Mouse (Mus musculus) liver, embryonic 14.5 days (tissue): ENCODE data around the gene Agps. TPM values are rescaled to one million over a fixed set of nuclear protein-coding genes. Genes with fewer than 3 reads are reported as not detected.

Experiments used
- ATAC-seq: fragments of 200-750 bp; cut with Nextera tagmentation; 2 replicates; pipeline ENCODE4 v1.8.0; 2017; ENCODE audit warnings: moderate number of reproducible peaks, mild to moderate bottlenecking, moderate library complexity; ENCODE audit not compliant: insufficient read depth
- DNase-seq, 3 experiments: peaks; one replicate each; pipeline ENCODE4 v3.0.0-alpha.2; 2012 to 2013; ENCODE audit warnings: low read depth in 3 of 3, low spot score in 3 of 3
- H3K27ac ChIP-seq: fragments of 300-500 bp; sonication (generic); 2 replicates; pipeline ENCODE4 v1.5.1; 2014; ENCODE audit warnings: moderate library complexity, mild to moderate bottlenecking, control low read depth, inconsistent platforms
- H3K27me3 ChIP-seq: fragments of 300-500 bp; sonication (generic); 2 replicates; pipeline ENCODE4 v1.6.1; 2014; ENCODE audit warnings: mild to moderate bottlenecking, low read length, moderate library complexity; ENCODE audit not compliant: control insufficient read depth, insufficient read depth
- H3K36me3 ChIP-seq: fragments of 300-500 bp; sonication (generic); replicated peaks from 2 replicates; pipeline ENCODE4 v1.6.1; 2014; ENCODE audit warnings: low read depth; ENCODE audit not compliant: control insufficient read depth, insufficient read depth
- H3K4me1 ChIP-seq, 2 experiments: fragments of 200-500 bp in 1 of 2; fragments of 300-500 bp in 1 of 2; sonication (generic) in 1 of 2; replicated peaks; 2 replicates each; pipeline ENCODE4 v1.6.1; 2012 to 2014; ENCODE audit warnings: antibody characterized with exemption in 1 of 2, inconsistent platforms in 1 of 2, low read length in 1 of 2; ENCODE audit not compliant: control insufficient read depth in 2 of 2, insufficient read depth in 2 of 2
- H3K4me2 ChIP-seq: fragments of 300-500 bp; sonication (generic); 2 replicates; pipeline ENCODE4 v1.6.1; 2014; ENCODE audit warnings: low read depth, mild to moderate bottlenecking, control low read depth, moderate library complexity
- H3K4me3 ChIP-seq, 2 experiments: fragments of 200-500 bp in 1 of 2; fragments of 300-500 bp in 1 of 2; sonication (generic) in 1 of 2; 2 replicates each; pipeline ENCODE4 v1.5.1; 2012 to 2014; ENCODE audit warnings: low read depth in 2 of 2, low read length in 2 of 2, mild to moderate bottlenecking in 2 of 2, control low read depth in 1 of 2, inconsistent platforms in 1 of 2, moderate library complexity in 1 of 2; ENCODE audit not compliant: insufficient read depth in 1 of 2
- H3K9ac ChIP-seq: fragments of 300-500 bp; sonication (generic); replicated peaks from 2 replicates; pipeline ENCODE4 v1.6.1; 2014; ENCODE audit warnings: mild to moderate bottlenecking, control low read depth, moderate library complexity
- H3K9me3 ChIP-seq: fragments of 300-500 bp; sonication (generic); 2 replicates; pipeline ENCODE4 v1.6.1; 2016; ENCODE audit warnings: low read length, mixed read lengths; ENCODE audit not compliant: control insufficient read depth
- CTCF ChIP-seq: IDR thresholded peaks from 2 replicates; pipeline ENCODE4 v1.5.1; 2016; ENCODE audit warnings: antibody characterized with exemption, low read depth, control low read depth
- EP300 ChIP-seq: IDR thresholded peaks from 2 replicates; pipeline ENCODE4 v1.6.1; 2016; ENCODE audit warnings: antibody characterized with exemption, low read depth
- WGBS: fragments of 180-500 bp; shearing (Covaris S2); extraction: QIAGEN DNeasy Blood & Tissue Kit; methylation state at CpG from one replicate; pipeline ENCODE4 v1.1.7; 2014; ENCODE audit not compliant: insufficient replicate concordance; 5-methylcytosine and 5-hydroxymethylcytosine counted together
- polyA plus RNA-seq, 2 experiments: library from polyadenylated mRNA; depleted of rRNA in 1 of 2; stranded (reverse) in 1 of 2; unstranded in 1 of 2; fragments of >200 nt; fragmentation: Nextera tagmentation in 1 of 2; extraction: Ambion mirVana in 1 of 2; gene quantifications; 2 replicates each; pipeline versions ENCODE4 v1.2.1 to v1.2.3; 2012 to 2014

Gene Agps
- polyA plus RNA-seq, 2 experiments: 5.6 to 13.8 TPM

GRCm38 (mm10) chr2:75959850-75960365, 127.9 kb downstream of the Agps start:
- Histone ChIP-seq H3K4me1 (peaks cover 0 to 8% of the 10 kb centered on the region in 2 experiments; a peak in 2 of 4 replicates), H3K36me3 (no peaks in the 10 kb centered on the region), H3K27ac (no peak overlapping the region), H3K4me2 (no peak overlapping the region), H3K4me3 (no peak overlapping the region), H3K9ac (no peak overlapping the region), H3K9me3 (no peaks in the 10 kb centered on the region), H3K27me3 (no peaks in the 10 kb centered on the region)
- no peak for DNase-seq
- 34% methylated on average over 15 of the region's 15 CpGs for WGBS
- TF ChIP-seq EP300: no peak
- TF ChIP-seq CTCF: no peak
- ATAC-seq: no peak

- TF ChIP-seq CTCF (no peak), EP300 (no peak)
- ATAC-seq (0 out of 2 replicates have a peak, but pooled peaks have one; percentile 33), DNase-seq (no peak)
- Histone ChIP-seq H3K9me3 (no peaks in the 10 kb centered on the region), H3K36me3 (no peaks in the 10 kb centered on the region), H3K4me3 (no peak overlapping the region), H3K9ac (no peak overlapping the region), H3K4me1 (peaks cover 0 to 8% of the 10 kb centered on the region in 2 experiments; a peak in 2 of 4 replicates), H3K27me3 (no peaks in the 10 kb centered on the region), H3K27ac (no peak overlapping the region), H3K4me2 (no peak overlapping the region)
- WGBS: 52% methylated on average over 15 of the region's 15 CpGs
Measured at GRCm38 (mm10) chr2:75960366-75961330, 128.7 kb downstream of the Agps start.

- ATAC-seq (no peak), DNase-seq (no peak)
- Histone ChIP-seq H3K4me3 (no peak overlapping the region), H3K27me3 (no peaks in the 10 kb centered on the region), H3K36me3 (no peaks in the 10 kb centered on the region), H3K4me2 (no peak overlapping the region), H3K9ac (no peak overlapping the region), H3K27ac (no peak overlapping the region), H3K9me3 (no peaks in the 10 kb centered on the region), H3K4me1 (peaks cover 0 to 8% of the 10 kb centered on the region in 2 experiments; a peak in 2 of 4 replicates)
- WGBS: 62% methylated on average over 10 of the region's 10 CpGs
- no peak for TF ChIP-seq EP300
Measured at GRCm38 (mm10) chr2:75963211-75963840, 131.3 kb downstream of the Agps start.

- ATAC-seq: no peak
- H3K4me2 ChIP-seq: peak overlapping the region; percentile 57
- no peaks in the 10 kb centered on the region for H3K9me3 ChIP-seq
- no peak for DNase-seq
- H3K4me3 ChIP-seq: no peak overlapping the region
- TF ChIP-seq EP300: no peak
- no peak for TF ChIP-seq CTCF
- H3K27ac ChIP-seq: no peak overlapping the region
- H3K27me3 ChIP-seq: no peaks in the 10 kb centered on the region
- H3K4me1 ChIP-seq: peaks cover 0 to 8% of the 10 kb centered on the region in 2 experiments; a peak in 2 of 4 replicates
- H3K36me3 ChIP-seq: no peaks in the 10 kb centered on the region
- WGBS: 57% methylated on average over 5 of the region's 5 CpGs
- H3K9ac ChIP-seq: no peak overlapping the region; the same call in 1 of the 2 replicates
Measured at GRCm38 (mm10) chr2:75964051-75964450, 132.1 kb downstream of the Agps start.

- peak; percentile 55 for TF ChIP-seq CTCF
- TF ChIP-seq EP300: no peak
- WGBS: 11% methylated on average over 14 of the region's 14 CpGs
- Histone ChIP-seq H3K4me2 (peak overlapping the region; percentile 57), H3K27me3 (no peaks in the 10 kb centered on the region), H3K27ac (no peak overlapping the region), H3K4me1 (peaks cover 0 to 8% of the 10 kb centered on the region in 2 experiments; a peak in 2 of 4 replicates), H3K36me3 (no peaks in the 10 kb centered on the region), H3K9me3 (no peaks in the 10 kb centered on the region), H3K9ac (no peak overlapping the region; the same call in 1 of the 2 replicates), H3K4me3 (peak overlapping the region; percentile 23 to 34; a peak in 2 of 4 replicates)
- ATAC-seq (no peak), DNase-seq (peak in 1 of 3 experiments; percentile 23)
Measured at GRCm38 (mm10) chr2:75964512-75964911, 132.5 kb downstream of the Agps start.
